Mouse (Mus musculus): ENCODE data around the gene Olfr106-ps.

DNA sequence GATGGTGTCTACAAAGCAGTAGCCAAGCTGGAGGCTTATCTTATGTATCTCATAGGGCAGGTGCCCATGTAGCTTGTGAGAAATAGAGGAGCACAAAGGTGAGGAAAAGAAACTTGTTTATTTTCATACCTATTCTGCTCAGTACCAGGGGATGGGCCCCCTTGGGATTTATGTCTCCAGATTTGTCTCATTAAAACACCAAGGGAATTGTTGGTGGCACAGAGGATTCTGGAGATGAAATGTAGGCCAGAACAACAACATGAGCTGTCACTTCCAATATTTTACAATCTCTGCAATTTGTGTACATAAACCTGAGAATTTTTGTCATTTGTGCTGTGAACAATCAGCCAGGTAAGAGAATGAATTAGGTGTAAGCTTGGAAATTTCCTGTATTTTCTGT is 30.9 kb upstream of the Olfr106-ps start, which contains the start of gene Olfr104-ps:
- no peak for TF ChIP-seq CTCF (IDR thresholded peaks at IDR 0.05; ENCODE audit: borderline replicate concordance, insufficient read depth, low read length)
- TF ChIP-seq POLR2A (IDR thresholded peaks at IDR 0.05; ENCODE audit: low read depth, low read length), result no peak
